Mouse (Mus musculus): ENCODE data around the gene Pls1. TPM values are rescaled to one million over a fixed set of nuclear protein-coding genes. Genes with fewer than 3 reads are reported as not detected.

Gene Pls1
- total and polyA plus RNA-seq, 2 experiments from 2014 or later, result 0.11 TPM; not detected in 1

- 82% methylated on average over 15 of the region's 15 CpGs for WGBS
- Histone ChIP-seq H3K9me3 (replicated peaks; ENCODE audit: control insufficient read depth, low read length) (no peaks in the 10 kb centered on the region), H3K9ac (replicated peaks; ENCODE audit: low read depth, low read length) (no peak overlapping the region), H3K36me3 (replicated peaks; ENCODE audit: control insufficient read depth, insufficient read depth, low read length) (no peaks in the 10 kb centered on the region), H3K4me2 (ENCODE audit: low read depth, low read length) (no peak overlapping the region), H3K4me3 (ENCODE audit: low read depth, low read length) (no peak overlapping the region), H3K4me1 (ENCODE audit: control insufficient read depth, insufficient read depth) (no peaks in the 10 kb centered on the region), H3K27me3 (ENCODE audit: control insufficient read depth, insufficient read depth, low read length) (no peaks in the 10 kb centered on the region), H3K27ac (ENCODE audit: low read depth) (no peak overlapping the region)
- ATAC-seq (ENCODE audit: insufficient read depth, low read depth) (no peak), DNase-seq (ENCODE audit: low spot score) (no peak)
- no peak for TF ChIP-seq EP300 (IDR thresholded peaks at IDR 0.05; ENCODE audit: low read depth)
- TF ChIP-seq CTCF (IDR thresholded peaks at IDR 0.05; ENCODE audit: low read depth), result no peak
Observed at GRCm38 (mm10) chr9:95793986-95794744, 50.9 kb downstream of the Pls1 start.

GRCm38 (mm10) chr9:95784888-95785511, 60.1 kb downstream of the Pls1 start:
- 87% methylated on average over 16 of the region's 16 CpGs for WGBS
- H3K27ac ChIP-seq (ENCODE audit: low read depth), result no peak overlapping the region
- no peaks in the 10 kb centered on the region for H3K9me3 ChIP-seq (replicated peaks; ENCODE audit: control insufficient read depth, low read length)
- ATAC-seq (ENCODE audit: insufficient read depth, low read depth) (no peak), DNase-seq (ENCODE audit: low spot score) (no peak)
- no peak overlapping the region for H3K9ac ChIP-seq (replicated peaks; ENCODE audit: low read depth, low read length)
- H3K4me2 ChIP-seq (ENCODE audit: low read depth, low read length), result no peak overlapping the region
- H3K4me3 ChIP-seq (ENCODE audit: low read depth, low read length), result no peak overlapping the region
- no peaks in the 10 kb centered on the region for H3K4me1 ChIP-seq (ENCODE audit: control insufficient read depth, insufficient read depth)
- H3K27me3 ChIP-seq (ENCODE audit: control insufficient read depth, insufficient read depth, low read length), result no peaks in the 10 kb centered on the region
- H3K36me3 ChIP-seq (replicated peaks; ENCODE audit: control insufficient read depth, insufficient read depth, low read length), result no peaks in the 10 kb centered on the region
- TF ChIP-seq EP300 (IDR thresholded peaks at IDR 0.05; ENCODE audit: low read depth) (no peak), CTCF (IDR thresholded peaks at IDR 0.05; ENCODE audit: low read depth) (no peak)

GRCm38 (mm10) chr9:95783646-95784293, 61.3 kb downstream of the Pls1 start:
- DNase-seq (ENCODE audit: low spot score) (no peak), ATAC-seq (ENCODE audit: insufficient read depth, low read depth) (no peak; the same call in 1 of the 2 replicates)
- Histone ChIP-seq H3K9ac (replicated peaks; ENCODE audit: low read depth, low read length) (no peak overlapping the region), H3K4me3 (ENCODE audit: low read depth, low read length) (no peak overlapping the region), H3K36me3 (replicated peaks; ENCODE audit: control insufficient read depth, insufficient read depth, low read length) (no peaks in the 10 kb centered on the region), H3K27ac (ENCODE audit: low read depth) (no peak overlapping the region), H3K4me1 (ENCODE audit: control insufficient read depth, insufficient read depth) (no peaks in the 10 kb centered on the region), H3K27me3 (ENCODE audit: control insufficient read depth, insufficient read depth, low read length) (no peaks in the 10 kb centered on the region), H3K4me2 (ENCODE audit: low read depth, low read length) (peak overlapping the region; percentile 3; the same call in 1 of the 2 replicates), H3K9me3 (replicated peaks; ENCODE audit: control insufficient read depth, low read length) (no peaks in the 10 kb centered on the region)
- WGBS, result 66% methylated on average over 17 of the region's 17 CpGs
- TF ChIP-seq CTCF (IDR thresholded peaks at IDR 0.05; ENCODE audit: low read depth) (no peak), EP300 (IDR thresholded peaks at IDR 0.05; ENCODE audit: low read depth) (no peak)

- no peak overlapping the region for H3K4me3 ChIP-seq (ENCODE audit: low read depth, low read length)
- H3K27me3 ChIP-seq (ENCODE audit: control insufficient read depth, insufficient read depth, low read length), result no peaks in the 10 kb centered on the region
- DNase-seq (ENCODE audit: low spot score), result no peak
- H3K9me3 ChIP-seq (replicated peaks; ENCODE audit: control insufficient read depth, low read length), result no peaks in the 10 kb centered on the region
- WGBS, result 51% methylated on average over 2 of the region's 2 CpGs
- no peak overlapping the region for H3K27ac ChIP-seq (ENCODE audit: low read depth)
- H3K9ac ChIP-seq (replicated peaks; ENCODE audit: low read depth, low read length), result no peak overlapping the region
- H3K4me2 ChIP-seq (ENCODE audit: low read depth, low read length), result no peak overlapping the region
- TF ChIP-seq EP300 (IDR thresholded peaks at IDR 0.05; ENCODE audit: low read depth), result no peak
- no peak for TF ChIP-seq CTCF (IDR thresholded peaks at IDR 0.05; ENCODE audit: low read depth)
- no peak for ATAC-seq (ENCODE audit: insufficient read depth, low read depth)
- no peaks in the 10 kb centered on the region for H3K4me1 ChIP-seq (ENCODE audit: control insufficient read depth, insufficient read depth)
- no peaks in the 10 kb centered on the region for H3K36me3 ChIP-seq (replicated peaks; ENCODE audit: control insufficient read depth, insufficient read depth, low read length)
Observed at GRCm38 (mm10) chr9:95771671-95772070, 73.4 kb downstream of the Pls1 start.

GRCm38 (mm10) chr9:95763218-95763617, 81.9 kb downstream of the Pls1 start:
- no peak for TF ChIP-seq EP300 (IDR thresholded peaks at IDR 0.05; ENCODE audit: low read depth)
- TF ChIP-seq CTCF (IDR thresholded peaks at IDR 0.05; ENCODE audit: low read depth), result no peak
- 39% methylated on average over 4 of the region's 4 CpGs for WGBS
- Histone ChIP-seq H3K27ac (ENCODE audit: low read depth) (no peak overlapping the region), H3K9ac (replicated peaks; ENCODE audit: low read depth, low read length) (no peak overlapping the region), H3K27me3 (ENCODE audit: control insufficient read depth, insufficient read depth, low read length) (no peaks in the 10 kb centered on the region), H3K4me1 (ENCODE audit: control insufficient read depth, insufficient read depth) (no peaks in the 10 kb centered on the region), H3K9me3 (replicated peaks; ENCODE audit: control insufficient read depth, low read length) (no peaks in the 10 kb centered on the region), H3K36me3 (replicated peaks; ENCODE audit: control insufficient read depth, insufficient read depth, low read length) (no peaks in the 10 kb centered on the region), H3K4me3 (ENCODE audit: low read depth, low read length) (no peak overlapping the region), H3K4me2 (ENCODE audit: low read depth, low read length) (no peak overlapping the region)
- no peak for ATAC-seq (ENCODE audit: insufficient read depth, low read depth)
- DNase-seq (ENCODE audit: low spot score), result no peak
